Mouse (Mus musculus) cerebellum, adult 2 months (tissue): ENCODE results near the gene Cacna1a. TPM values are rescaled to one million over a fixed set of nuclear protein-coding genes. Genes with fewer than 3 reads are reported as not detected.

Source experiments
- DNase-seq, 2 experiments: peaks; one replicate each; pipeline ENCODE4 v3.0.0; 2021
- H3K27ac ChIP-seq: fragments of 200-500 bp; 2 replicates; pipeline ENCODE4 v1.5.1; 2012; ENCODE audit warnings: low read length, control low read depth, inconsistent platforms; ENCODE audit not compliant: insufficient read depth
- H3K27me3 ChIP-seq: fragments of 200-500 bp; 2 replicates; pipeline ENCODE4 v1.6.1; 2012; ENCODE audit warnings: inconsistent platforms, mild to moderate bottlenecking, low read length, moderate library complexity; ENCODE audit not compliant: control insufficient read depth, insufficient read depth
- H3K4me1 ChIP-seq: fragments of 200-500 bp; 2 replicates; pipeline ENCODE4 v1.6.1; 2011; ENCODE audit warnings: low read length; ENCODE audit not compliant: control insufficient read depth, insufficient read depth
- H3K4me3 ChIP-seq: fragments of 200-500 bp; replicated peaks from 2 replicates; pipeline ENCODE3; 2011; ENCODE audit warnings: mild to moderate bottlenecking, low read depth, low read length, control low read depth; ENCODE audit not compliant: insufficient read depth
- CTCF ChIP-seq: fragments of 200-500 bp; IDR thresholded peaks from 2 replicates; pipeline ENCODE4 v1.5.1; 2011; ENCODE audit warnings: low read depth, mild to moderate bottlenecking, control low read depth, low read length, moderate library complexity, borderline replicate concordance; ENCODE audit not compliant: insufficient read depth
- POLR2A ChIP-seq: fragments of 200-500 bp; IDR thresholded peaks from 2 replicates; pipeline ENCODE4 v1.6.1; 2011; ENCODE audit warnings: low read length, control low read depth, borderline replicate concordance; ENCODE audit not compliant: insufficient read depth
- WGBS: fragments of 180-500 bp; shearing (Covaris S2); methylation state at CpG from one replicate; pipeline ENCODE4 v1.1.7; 2018; 5-methylcytosine and 5-hydroxymethylcytosine counted together
- polyA plus RNA-seq: library from polyadenylated mRNA; depleted of rRNA; stranded (reverse); fragments of >200 nt; gene quantifications from 2 replicates; pipeline ENCODE4 v1.2.3, GENCODE M21; 2012

The Cacna1a gene
- polyA plus RNA-seq, 1 experiment: 220 TPM

GRCm38 (mm10) chr8:84638555-84639161, 250.4 kb downstream of the Cacna1a start:
- Histone ChIP-seq H3K4me1 (peaks cover 42% of the 10 kb centered on the region), H3K4me3 (peak overlapping the region; percentile 64), H3K27me3 (no peaks in the 10 kb centered on the region), H3K27ac (peak overlapping the region; percentile 68)
- peak; percentile 54 to 66 for DNase-seq
- no peak for TF ChIP-seq POLR2A
- no peak for TF ChIP-seq CTCF
- WGBS: 5% methylated on average over 50 of the region's 52 CpGs

GRCm38 (mm10) chr8:84639162-84640009, 251.1 kb downstream of the Cacna1a start:
- Histone ChIP-seq H3K27ac (peak overlapping the region; percentile 68), H3K4me3 (peak overlapping the region; percentile 64), H3K27me3 (no peaks in the 10 kb centered on the region), H3K4me1 (peaks cover 35% of the 10 kb centered on the region)
- peak; percentile 93 to 94 for DNase-seq
- WGBS: 1% methylated on average over 106 of the region's 106 CpGs
- TF ChIP-seq CTCF (peak; percentile 54), POLR2A (peak; percentile 54; the same call in 1 of the 2 replicates)

DNA sequence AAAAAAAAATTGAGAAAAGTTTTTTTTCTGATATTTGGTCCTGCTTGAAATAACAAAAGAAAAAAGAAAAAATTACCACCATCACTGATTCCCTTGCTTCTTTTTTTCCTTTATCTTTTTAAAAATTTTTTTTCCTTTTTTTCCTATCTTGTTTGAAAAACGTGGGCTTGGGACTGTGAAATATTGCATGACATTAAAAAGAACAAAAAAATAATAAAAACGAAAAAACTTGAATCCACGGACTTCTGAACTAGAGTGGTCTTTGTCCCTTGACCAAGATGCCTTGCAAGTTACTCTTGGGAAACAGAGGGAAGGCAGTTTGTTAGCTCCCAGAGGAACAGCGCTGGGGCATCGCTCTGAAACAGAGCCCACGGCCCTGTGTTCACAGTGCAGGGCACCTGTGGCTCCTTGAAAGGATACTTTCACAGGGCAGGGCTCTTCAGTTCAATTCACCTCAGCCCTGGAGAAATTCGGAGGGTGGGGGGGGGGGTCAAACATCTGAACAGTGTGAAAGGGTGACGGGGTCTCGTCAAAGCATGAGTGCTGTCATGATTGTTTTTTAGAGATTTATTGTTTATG, 251.9 kb downstream of the Cacna1a start:
- H3K4me3 ChIP-seq: peak overlapping the region; percentile 57
- peaks cover 30% of the 10 kb centered on the region for H3K4me1 ChIP-seq
- no peaks in the 10 kb centered on the region for H3K27me3 ChIP-seq
- TF ChIP-seq POLR2A: no peak
- no peak for TF ChIP-seq CTCF
- no peak overlapping the region for H3K27ac ChIP-seq
- no peak for DNase-seq
- 28% methylated on average over 9 of the region's 9 CpGs for WGBS

GRCm38 (mm10) chr8:84640617-84641294, 252.5 kb downstream of the Cacna1a start:
- DNase-seq: no peak
- Histone ChIP-seq H3K27ac (no peak overlapping the region), H3K27me3 (no peaks in the 10 kb centered on the region), H3K4me3 (no peak overlapping the region), H3K4me1 (peaks cover 24% of the 10 kb centered on the region)
- TF ChIP-seq CTCF (no peak), POLR2A (no peak)
- 68% methylated on average over 7 of the region's 7 CpGs for WGBS

- DNase-seq: no peak
- Histone ChIP-seq H3K4me1 (peaks cover 14% of the 10 kb centered on the region; the same call in 1 of the 2 replicates), H3K4me3 (no peak overlapping the region), H3K27ac (no peak overlapping the region), H3K27me3 (no peaks in the 10 kb centered on the region)
- WGBS: 74% methylated on average over 1 of the region's 1 CpGs
- TF ChIP-seq CTCF (no peak), POLR2A (no peak)
These were observed 253.5 kb downstream of the Cacna1a start for GRCm38 (mm10) chr8:84641578-84642361.

- WGBS: 70% methylated on average over 5 of the region's 5 CpGs
- Histone ChIP-seq H3K4me3 (no peak overlapping the region), H3K4me1 (peaks cover 13% of the 10 kb centered on the region), H3K27me3 (no peaks in the 10 kb centered on the region), H3K27ac (no peak overlapping the region)
- TF ChIP-seq POLR2A: no peak
- TF ChIP-seq CTCF: no peak
- DNase-seq: no peak
These were observed 254.8 kb downstream of the Cacna1a start for GRCm38 (mm10) chr8:84643019-84643418.

GRCm38 (mm10) chr8:84646800-84647199, 258.6 kb downstream of the Cacna1a start:
- H3K4me1 ChIP-seq: peaks cover 8% of the 10 kb centered on the region
- no peak overlapping the region for H3K27ac ChIP-seq
- no peaks in the 10 kb centered on the region for H3K27me3 ChIP-seq
- TF ChIP-seq POLR2A: no peak
- no peak for TF ChIP-seq CTCF
- DNase-seq: no peak
- WGBS: 58% methylated on average over 6 of the region's 6 CpGs
- no peak overlapping the region for H3K4me3 ChIP-seq

GRCm38 (mm10) chr8:84647461-84647901, 259.2 kb downstream of the Cacna1a start:
- no peak for DNase-seq

More at GRCm38 (mm10) chr8:84647461-84647901, 259.2 kb downstream of the Cacna1a start:
- H3K27me3 ChIP-seq: no peaks in the 10 kb centered on the region
- H3K27ac ChIP-seq: no peak overlapping the region
- TF ChIP-seq POLR2A: no peak
- no peak for TF ChIP-seq CTCF
- WGBS: 8% methylated on average over 14 of the region's 14 CpGs
- H3K4me1 ChIP-seq: peaks cover 5% of the 10 kb centered on the region
- no peak overlapping the region for H3K4me3 ChIP-seq
